Mouse (Mus musculus) urinary bladder, adult 18-20 months (tissue): ENCODE data around the gene Aldh1l1.
"Not testable (repeated sequence)": the region's sequence is repeated elsewhere in the genome, so short reads cannot be mapped to it uniquely, and the experiment has no call there.

Experiments used
- DNase-seq, 2 experiments: peaks; one replicate each; pipeline ENCODE4 v3.0.0; 2022; ENCODE audit warnings: low spot score in 2 of 2, mixed read lengths in 2 of 2

Gene Aldh1l1

DNA sequence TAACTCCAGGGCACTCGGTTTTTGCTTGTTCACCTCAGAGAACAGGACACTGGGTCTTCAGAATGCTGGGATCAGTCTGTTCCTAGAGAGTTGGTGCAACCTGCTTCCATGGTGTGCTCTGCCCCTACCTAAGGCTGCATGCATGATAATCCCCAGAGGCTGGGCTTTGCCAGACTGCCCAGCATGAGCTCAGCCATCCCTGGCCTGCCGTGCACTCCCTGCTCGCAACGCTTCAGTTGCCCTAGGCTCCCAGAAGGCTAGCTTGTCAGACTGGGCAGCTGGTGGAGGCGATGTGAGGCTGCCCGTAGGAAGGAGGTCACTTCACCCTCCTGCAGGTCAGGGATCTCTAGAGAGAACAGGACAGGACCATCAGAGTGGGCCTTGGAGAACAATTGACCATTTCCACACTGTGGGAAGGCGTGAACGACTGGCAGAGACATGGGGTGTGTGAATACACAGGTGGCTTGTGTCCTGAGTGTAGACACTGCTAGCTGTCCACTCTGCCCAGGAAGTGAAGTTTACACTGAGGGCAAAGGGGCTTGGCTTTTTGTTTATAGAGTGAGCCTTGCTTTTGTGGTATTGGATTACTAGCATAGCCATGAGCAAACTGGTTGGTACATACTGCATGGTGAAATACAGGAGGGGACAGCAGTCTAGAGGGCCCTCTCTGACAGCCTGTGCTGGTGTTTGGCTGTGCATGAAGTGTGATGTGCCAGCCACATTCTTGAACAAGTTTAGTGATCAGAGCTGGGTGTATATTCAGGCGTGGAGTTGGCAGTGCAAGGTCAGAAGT, 134.8 kb downstream of the Aldh1l1 start:
- DNase-seq = no peak

DNA sequence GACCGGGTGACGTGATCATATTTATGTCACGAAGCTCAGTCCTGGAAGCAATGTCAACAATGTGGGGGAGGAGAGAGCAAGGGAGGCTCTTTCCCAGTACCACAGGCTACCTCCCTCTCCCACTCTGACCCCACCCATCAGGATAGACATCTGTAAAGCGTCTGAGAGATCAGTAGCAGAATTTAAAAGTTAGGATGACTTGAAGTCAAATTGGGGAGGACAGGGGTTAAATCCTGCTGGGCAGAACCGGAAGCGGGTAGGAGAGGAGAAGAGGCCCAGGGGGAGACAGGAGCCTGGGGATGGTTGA, 135.3 kb downstream of the Aldh1l1 start:
- DNase-seq = no peak

DNA sequence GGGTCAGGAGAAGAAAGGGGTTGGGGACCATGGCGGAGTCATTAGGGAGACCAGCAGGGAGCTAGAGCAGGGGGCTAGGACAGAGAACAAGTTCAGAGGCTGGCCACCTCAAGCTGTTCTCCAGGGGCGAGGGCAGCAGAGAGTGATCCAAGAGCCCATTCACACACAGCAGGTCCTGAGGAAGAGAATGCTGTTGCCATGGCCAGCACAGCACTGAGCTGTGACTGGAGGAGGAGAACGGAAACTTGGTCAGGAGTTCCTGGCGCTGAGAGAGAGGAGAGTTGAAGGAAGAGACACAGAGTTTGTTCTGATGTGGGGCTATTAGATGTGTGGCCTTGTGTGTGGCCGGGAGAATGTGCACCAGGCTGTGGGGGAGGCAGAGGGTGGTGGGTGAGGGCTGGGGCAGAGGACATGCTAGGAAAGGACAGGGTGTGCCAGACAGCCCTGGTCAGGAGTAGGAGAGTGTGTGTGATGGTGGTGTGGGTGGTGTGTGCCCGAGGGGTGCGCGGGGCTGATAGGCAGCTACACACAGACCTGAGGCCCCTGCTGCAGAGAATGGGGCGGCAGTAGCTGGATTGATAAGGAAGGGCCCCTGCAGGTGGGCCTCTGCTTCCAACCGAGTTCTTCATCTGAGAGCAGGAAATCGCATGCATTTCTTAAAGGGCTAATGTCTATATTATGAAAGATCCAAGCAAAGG, 136.7 kb downstream of the Aldh1l1 start:
- no peak for DNase-seq

DNA sequence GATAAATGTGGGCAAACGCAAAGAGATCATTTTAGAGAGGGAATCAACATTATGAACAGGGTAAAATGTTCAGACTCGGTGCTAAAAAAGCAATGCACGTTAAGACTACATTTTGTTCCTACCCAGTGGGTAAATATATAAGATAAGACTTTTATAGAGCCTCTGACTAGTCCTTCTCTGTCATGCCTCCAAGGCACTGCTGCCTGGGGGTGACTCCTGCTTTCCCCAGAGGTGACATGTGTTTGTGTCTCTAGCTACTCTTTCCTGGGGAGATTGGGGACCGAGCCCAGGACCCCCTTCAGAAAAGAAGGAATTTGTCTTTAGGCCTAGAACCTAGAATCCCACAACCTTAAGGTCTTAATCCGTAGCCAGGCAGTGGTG, 137.2 kb downstream of the Aldh1l1 start:
- no peak for DNase-seq

DNA sequence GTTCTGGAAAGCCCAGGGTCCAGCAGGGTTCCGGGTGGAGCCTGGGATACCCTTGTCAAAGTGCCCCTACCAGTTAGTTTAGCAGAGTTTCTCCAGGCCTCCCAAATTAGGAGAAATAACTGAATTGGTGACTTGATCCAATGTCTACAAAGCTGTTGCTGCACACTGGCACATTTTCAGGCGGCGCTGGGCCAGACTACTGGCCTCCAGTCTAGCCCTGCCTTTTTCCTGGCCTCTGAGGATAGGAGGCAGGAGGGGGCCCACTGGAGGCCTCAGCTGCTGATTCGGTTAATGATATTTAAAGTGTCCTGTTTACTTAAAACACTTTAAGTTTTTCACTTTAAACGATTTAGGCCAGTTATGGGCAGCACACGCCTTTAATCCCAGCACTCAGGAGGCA, 138.0 kb downstream of the Aldh1l1 start:
- DNase-seq = peak in 1 of 2 experiments; percentile 47

DNA sequence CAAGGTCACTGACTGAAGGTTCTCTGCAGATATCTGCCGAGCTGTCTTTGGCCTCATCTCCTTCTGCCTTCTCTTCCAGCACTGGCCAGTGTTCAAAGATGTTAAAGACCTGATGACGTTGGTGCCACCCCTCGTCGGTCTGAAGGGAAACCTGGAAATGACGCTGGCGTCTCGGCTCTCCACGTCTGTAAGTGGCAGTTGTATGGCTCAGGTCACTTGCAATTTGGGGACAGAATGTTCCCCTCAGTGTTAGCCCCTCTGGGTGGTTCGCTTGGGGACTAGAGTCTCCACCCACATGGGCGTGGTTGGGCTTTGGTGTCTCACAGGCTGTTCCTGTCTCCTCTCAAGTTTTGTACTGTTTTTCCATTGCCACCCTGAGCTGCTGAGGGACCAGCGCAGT, 138.5 kb downstream of the Aldh1l1 start:
- DNase-seq = peak in 1 of 2 experiments; percentile 34

DNA sequence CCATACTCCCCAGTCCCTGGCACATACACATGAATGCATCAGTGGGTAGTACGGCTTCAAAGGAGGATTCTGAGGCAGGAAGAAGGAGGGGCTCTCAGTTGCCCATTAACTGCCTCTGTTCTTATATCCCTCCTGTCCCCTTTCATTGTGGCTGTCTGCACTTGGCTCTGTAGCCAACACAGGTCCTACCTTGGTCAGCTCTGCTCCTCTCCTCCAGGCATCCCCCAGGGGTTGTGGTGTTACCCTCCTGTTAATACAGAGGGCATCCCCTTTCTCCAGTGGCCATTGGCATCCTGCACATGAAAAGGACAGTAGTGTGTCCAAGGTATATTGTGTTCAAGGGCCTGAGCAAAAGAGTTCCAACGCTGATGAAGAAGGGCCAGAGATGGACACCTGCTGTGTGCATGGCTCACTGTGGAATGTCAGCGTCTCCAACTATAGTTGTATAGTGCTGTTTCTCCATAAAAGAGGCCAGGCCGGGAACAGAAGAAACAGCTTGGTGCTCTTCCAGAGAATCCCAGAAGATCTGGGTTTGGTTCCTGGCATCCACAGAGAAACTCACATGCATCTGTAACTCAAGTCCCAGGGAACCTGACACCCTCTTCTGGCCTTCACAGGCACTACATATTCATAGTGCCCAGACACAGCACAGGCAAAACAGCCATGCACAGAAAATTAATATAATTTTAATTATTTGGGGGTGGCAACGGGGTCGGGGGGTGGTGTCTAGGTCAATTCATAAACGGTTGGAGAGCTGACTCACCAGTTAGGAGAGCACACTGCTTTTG, 139.2 kb downstream of the Aldh1l1 start:
- no peak for DNase-seq

DNA sequence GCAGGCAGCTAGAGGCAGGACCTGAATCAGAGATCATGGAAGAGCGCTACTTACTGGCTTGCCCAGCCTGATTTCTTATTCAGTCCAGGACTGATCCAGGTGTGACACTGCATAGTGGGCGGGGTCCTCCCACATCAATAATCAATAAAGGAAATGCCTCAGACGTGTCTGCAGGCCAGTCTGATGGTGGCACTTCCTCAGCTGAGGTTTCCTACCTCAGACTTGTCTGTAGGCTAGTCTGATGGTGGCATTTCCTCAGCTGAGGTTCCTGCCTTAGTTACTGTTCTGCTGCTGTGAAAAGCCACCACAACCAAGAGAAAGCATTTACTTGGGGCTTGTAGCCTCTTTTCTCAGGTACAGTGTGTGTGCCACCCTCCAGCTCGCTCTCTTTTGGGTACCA, 141.3 kb downstream of the Aldh1l1 start:
- DNase-seq = no peak

DNA sequence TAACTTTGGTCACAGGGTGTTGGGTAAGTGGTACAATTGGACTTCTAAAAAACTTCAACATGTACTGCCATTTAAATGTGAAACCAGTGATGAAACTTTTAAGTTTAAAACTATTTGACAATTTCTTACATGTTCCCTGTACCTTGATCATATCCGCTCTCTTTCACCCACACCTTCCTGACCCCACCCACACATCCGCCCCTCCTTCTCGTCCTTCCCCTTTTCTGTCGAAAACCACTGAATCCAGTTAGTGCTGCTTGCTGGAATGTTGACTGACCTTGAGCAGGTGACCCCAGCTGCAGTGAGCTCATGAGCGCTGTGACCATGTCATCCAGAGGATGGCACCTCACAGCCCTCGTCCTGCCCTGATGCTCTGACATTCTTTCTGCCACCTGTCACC, 143.3 kb downstream of the Aldh1l1 start:
- no peak for DNase-seq

DNA sequence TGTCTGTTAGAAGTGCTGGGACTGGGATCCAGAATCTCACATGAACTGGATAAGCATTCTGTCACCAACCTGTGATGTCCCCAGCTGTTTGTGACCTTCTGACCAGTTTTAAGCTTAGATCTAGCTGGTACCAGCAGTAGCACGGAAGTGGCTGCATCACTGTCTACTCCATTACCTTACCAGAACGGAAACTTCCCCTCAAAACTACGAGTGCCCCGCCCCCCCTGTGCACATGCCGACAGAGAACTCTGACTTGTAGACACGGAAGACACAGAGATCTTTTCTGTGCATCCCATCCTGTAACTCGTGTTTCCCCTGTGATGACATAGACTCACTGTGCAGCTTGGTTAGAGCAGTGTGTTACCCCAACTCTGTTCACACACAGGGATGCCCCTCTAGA, 144.2 kb downstream of the Aldh1l1 start:
- no peak for DNase-seq

DNA sequence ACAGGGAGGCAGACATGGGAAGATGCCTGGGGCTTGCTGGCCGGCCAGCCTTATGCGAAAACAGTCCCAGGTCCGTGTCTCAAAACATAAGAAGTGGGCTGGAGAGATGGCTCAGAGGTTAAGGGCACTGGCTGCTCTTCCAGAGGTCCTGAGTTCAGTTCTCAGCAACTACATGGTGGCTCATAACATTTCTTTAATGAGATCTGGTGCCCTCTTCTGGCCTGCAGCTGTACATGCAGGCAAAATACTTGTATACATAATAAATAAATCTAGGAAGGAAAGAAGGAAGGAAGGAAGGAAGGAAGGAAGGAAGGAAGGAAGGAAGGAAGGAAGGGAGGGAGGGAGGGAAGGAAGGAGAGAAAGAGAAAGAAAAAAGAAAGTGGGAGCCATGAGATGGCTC, 146.3 kb downstream of the Aldh1l1 start:
- DNase-seq = not testable (repeated sequence)

DNA sequence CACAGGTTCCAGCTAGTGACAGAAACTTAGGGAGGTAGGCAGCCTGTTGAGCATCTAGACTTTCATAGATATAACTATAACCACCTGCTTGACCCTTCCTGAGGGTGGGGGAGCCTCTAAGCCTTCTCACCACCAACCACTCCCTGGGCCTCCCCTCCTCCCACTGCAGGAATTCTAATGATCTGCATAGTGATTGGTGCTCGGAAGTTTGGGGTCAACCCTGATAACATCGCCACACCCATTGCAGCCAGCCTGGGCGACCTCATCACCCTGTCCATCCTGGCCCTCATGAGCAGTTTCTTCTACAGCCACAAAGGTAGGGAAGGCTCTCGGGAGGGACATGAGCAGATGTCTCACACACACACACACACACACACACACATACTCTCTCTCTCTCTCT, 148.9 kb downstream of the Aldh1l1 start:
- DNase-seq = no peak

DNA sequence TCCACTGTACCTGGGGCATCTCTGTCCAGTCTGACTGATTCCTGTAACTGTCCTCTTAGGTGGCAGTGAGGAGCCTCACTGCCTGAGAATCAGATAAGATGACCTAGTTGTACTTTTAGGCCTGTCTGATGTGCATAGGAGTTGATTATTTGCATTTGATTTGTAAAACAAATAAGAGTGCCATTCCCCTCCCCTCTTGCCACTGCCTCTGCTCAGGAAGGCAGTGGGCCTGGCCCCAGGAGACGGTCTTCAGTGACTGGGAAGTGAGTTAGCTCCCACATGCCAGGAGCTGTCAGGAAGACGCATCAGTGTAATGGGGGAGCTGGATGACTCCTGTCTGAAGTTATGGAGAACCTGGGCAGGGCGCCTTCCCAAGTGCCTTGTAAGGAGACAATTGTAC, 149.4 kb downstream of the Aldh1l1 start:
- DNase-seq = no peak

DNA sequence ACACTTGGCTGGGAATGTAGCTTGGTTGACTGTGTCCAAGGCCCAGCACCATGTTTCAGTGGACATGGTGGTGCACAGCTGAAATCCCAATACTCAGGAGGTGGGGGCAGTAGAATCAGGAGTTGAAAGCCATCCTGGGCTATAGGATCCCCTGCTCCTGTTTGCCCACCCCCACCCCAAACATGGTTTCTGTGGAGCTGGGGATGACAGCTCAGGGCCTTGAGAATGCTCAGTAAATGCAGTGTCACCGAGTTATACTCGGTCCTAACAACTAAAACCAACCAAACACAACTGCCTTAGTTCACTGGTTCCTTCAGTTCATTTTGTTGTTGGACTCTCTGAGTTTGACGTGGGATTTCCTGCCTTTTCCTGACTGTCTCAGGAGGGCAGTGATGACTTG, 156.8 kb downstream of the Aldh1l1 start:
- DNase-seq = no peak

DNA sequence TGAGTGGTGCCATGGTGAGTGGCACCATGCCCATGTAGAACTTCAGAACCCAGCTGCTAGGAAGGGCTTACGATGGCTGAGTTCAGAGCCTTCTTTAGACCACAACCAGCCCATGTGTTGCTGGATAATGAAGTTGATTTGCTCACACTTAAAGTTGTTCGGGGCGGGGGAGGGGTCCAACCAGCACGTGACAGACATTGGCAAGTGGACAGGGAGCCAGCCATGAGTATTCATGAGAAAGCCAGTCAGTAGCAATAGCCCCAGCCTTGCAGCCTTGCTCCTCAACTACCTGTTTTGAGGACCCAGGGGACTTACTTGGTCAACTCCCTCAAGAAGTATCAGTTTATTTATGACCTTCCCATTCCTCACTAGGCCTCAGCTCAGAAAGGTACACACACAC, 158.7 kb downstream of the Aldh1l1 start:
- no peak for DNase-seq

DNA sequence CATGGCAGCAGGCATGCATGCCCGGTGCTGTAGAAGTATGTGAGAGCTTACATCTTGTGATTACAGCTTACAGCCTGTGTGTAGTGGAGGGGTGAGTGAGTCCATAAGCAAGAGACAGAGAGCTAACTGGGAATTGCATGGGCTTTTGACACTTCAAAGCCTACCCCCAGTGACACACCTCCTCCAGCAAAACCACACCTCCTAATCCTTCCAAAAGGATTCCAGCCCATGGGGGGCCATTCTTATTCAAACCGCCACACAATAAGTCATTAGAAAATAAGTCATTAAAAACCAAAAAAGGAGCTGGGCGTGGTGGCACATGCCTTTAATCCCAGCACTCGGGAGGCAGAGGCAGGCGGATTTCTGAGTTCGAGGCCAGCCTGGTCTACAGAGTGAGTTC, 162.2 kb downstream of the Aldh1l1 start:
- DNase-seq = no peak

DNA sequence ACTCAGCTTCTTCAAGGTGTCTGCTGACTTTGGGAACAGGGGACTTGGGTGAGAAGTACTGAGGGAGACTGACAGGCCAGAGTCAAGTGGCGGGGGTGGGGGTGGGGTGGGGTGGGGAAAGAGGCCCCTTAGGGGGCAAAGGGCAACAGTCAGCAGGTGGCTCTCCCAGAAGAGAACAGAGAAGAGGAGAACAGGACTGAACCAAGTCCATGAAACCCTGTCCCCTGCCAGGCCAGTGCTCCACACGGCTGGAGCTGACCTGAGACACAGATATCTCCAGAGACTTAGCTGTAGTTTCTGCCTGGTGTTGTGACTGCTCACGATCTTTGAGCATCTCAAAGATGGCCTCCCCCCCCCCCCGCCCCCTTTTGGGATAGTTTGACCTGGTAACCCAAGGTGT, 163.1 kb downstream of the Aldh1l1 start:
- DNase-seq = no peak
